13 mouse cellular contexts compared by ENCODE assay signal in genomic region chr6:128769481-128770253, GRCm38 (mm10). TPM values are rescaled to one million over a fixed set of nuclear protein-coding genes. Genes with fewer than 3 reads are reported as not detected.
DNase-seq lines count a peak whose midpoint lies in the region; ATAC-seq and TF ChIP-seq lines count a peak whose summit lies in the region.
"Had no signal": no experiment of that assay in that cellular context is flagged by ENCODE, and none has a peak within 500 bp of the region (broad histone marks: within the 10 kb centered on the region; RNA-seq: fewer than 3 reads in every experiment).

No protein-coding gene starts in this region.

- intact Hi-C loops in left cerebral cortex, postnatal 4 days (cut with DNase I), result no loop called here

- TF ChIP-seq CTCF in liver, postnatal 0 days (IDR thresholded peaks at IDR 0.05; ENCODE audit: low read depth), result no peak

- DNase-seq in liver, postnatal 0 days, result no peak
- DNase-seq in embryo, embryonic 10.5 days (ENCODE audit: low spot score), result peak; percentile 67
- DNase-seq in retina, embryonic 14.5 days (ENCODE audit: low spot score), result peak; percentile 75
- no peak for DNase-seq in layer of hippocampus, postnatal 14 days (ENCODE audit: low spot score in 2 of 2)
- no peak for DNase-seq in right cerebral cortex, postnatal 36 days (ENCODE audit: low spot score in 2 of 2)
- no peak for DNase-seq in left cerebral cortex, postnatal 4 days
- DNase-seq: adrenal gland, postnatal 25 days; cerebellum, adult 9-10 months; gastrocnemius, postnatal 14 days; layer of hippocampus, postnatal 36 days had no signal

- H3K9ac ChIP-seq in liver, postnatal 0 days (replicated peaks), result no peak overlapping the region
- H3K9ac ChIP-seq in liver, embryonic 12.5 days, result no peak overlapping the region
- no peak overlapping the region for H3K9ac ChIP-seq in embryonic facial prominence, embryonic 15.5 days

- 73% methylated on average over 10 of the region's 10 CpGs for WGBS in liver, postnatal 0 days (ENCODE audit: insufficient replicate concordance)
- WGBS in liver, embryonic 12.5 days (ENCODE audit: insufficient replicate concordance), result 75% methylated on average over 10 of the region's 10 CpGs
- WGBS in embryonic facial prominence, embryonic 15.5 days, result 68% methylated on average over 10 of the region's 10 CpGs

- no peaks in the 10 kb centered on the region for H3K9me3 ChIP-seq in liver, postnatal 0 days (ENCODE audit: low read length)
- peaks cover 9% of the 10 kb centered on the region; the same call in 1 of the 2 replicates for H3K9me3 ChIP-seq in liver, embryonic 12.5 days (replicated peaks)
- H3K9me3 ChIP-seq in embryonic facial prominence, embryonic 15.5 days (replicated peaks), result no peaks in the 10 kb centered on the region

- H3K27ac ChIP-seq in liver, postnatal 0 days (ENCODE audit: low read depth), result peak overlapping the region; percentile 64
- no peak overlapping the region for H3K27ac ChIP-seq in liver, embryonic 12.5 days
- no peak overlapping the region; the same call in 1 of the 2 replicates for H3K27ac ChIP-seq in embryonic facial prominence, embryonic 15.5 days (replicated peaks)

- no peak overlapping the region for H3K4me3 ChIP-seq in liver, postnatal 0 days (ENCODE audit: low read depth, low read length)
- H3K4me3 ChIP-seq in liver, embryonic 12.5 days, result no peak overlapping the region
- no peak overlapping the region for H3K4me3 ChIP-seq in embryonic facial prominence, embryonic 15.5 days (replicated peaks)

- H3K36me3 ChIP-seq in liver, postnatal 0 days (replicated peaks; ENCODE audit: insufficient read depth, low read length), result no peaks in the 10 kb centered on the region
- no peaks in the 10 kb centered on the region for H3K36me3 ChIP-seq in liver, embryonic 12.5 days
- no peaks in the 10 kb centered on the region for H3K36me3 ChIP-seq in embryonic facial prominence, embryonic 15.5 days

- no peaks in the 10 kb centered on the region for H3K27me3 ChIP-seq in liver, postnatal 0 days (ENCODE audit: insufficient read depth, low read length)
- H3K27me3 ChIP-seq in liver, embryonic 12.5 days (replicated peaks), result no peaks in the 10 kb centered on the region
- H3K27me3 ChIP-seq in embryonic facial prominence, embryonic 15.5 days, result no peaks in the 10 kb centered on the region

- ATAC-seq in liver, postnatal 0 days, result peak; percentile 40; the same call in 1 of the 2 replicates
- no peak for ATAC-seq in liver, embryonic 12.5 days
- ATAC-seq in embryonic facial prominence, embryonic 15.5 days (ENCODE audit: insufficient number of reproducible peaks, low FRiP score, low TSS enrichment, low read depth), result 0 out of 2 replicates have a peak, but pooled peaks have one; percentile 29

- H3K4me1 ChIP-seq in liver, postnatal 0 days (ENCODE audit: insufficient read depth), result 0 out of 2 replicates have a peak, but pooled peaks cover 7% of the 10 kb centered on the region
- peaks cover 10% of the 10 kb centered on the region; the same call in 1 of the 2 replicates for H3K4me1 ChIP-seq in liver, embryonic 12.5 days
- no peaks in the 10 kb centered on the region for H3K4me1 ChIP-seq in embryonic facial prominence, embryonic 15.5 days

- H3K4me2 ChIP-seq in liver, postnatal 0 days (ENCODE audit: low read depth, low read length), result no peak overlapping the region
- no peak overlapping the region for H3K4me2 ChIP-seq in liver, embryonic 12.5 days
- peak overlapping the region; percentile 22; the same call in 1 of the 2 replicates for H3K4me2 ChIP-seq in embryonic facial prominence, embryonic 15.5 days (replicated peaks)

- TF ChIP-seq EP300 in liver, postnatal 0 days (IDR thresholded peaks at IDR 0.05; ENCODE audit: low read depth), result no peak

RNA-seq across cellular contexts. Expression of gene Klrb1c, which starts 19.3 kb away (rescaled TPM):
- 0.64 and 1.1 TPM in 2 replicates for polyA plus RNA-seq in liver, postnatal 0 days (2015; fragmentation: Nextera tagmentation; extraction: Ambion mirVana)
- 0.10 TPM in 1 of 2 replicates, not detected in the other for polyA plus RNA-seq in liver, embryonic 12.5 days (2016; fragmentation: Nextera tagmentation; extraction: Ambion mirVana)
- polyA plus RNA-seq in embryonic facial prominence, embryonic 15.5 days (2015; fragmentation: Nextera tagmentation; extraction: Ambion mirVana), result 0.05 and 0.11 TPM in 2 replicates
- total RNA-seq in layer of hippocampus, postnatal 14 days (2021), result not detected
- not detected for total RNA-seq in left cerebral cortex, postnatal 4 days (2021)
- total RNA-seq: adrenal gland, postnatal 25 days; layer of hippocampus, postnatal 36 days had no signal

RNA-seq across cellular contexts. Expression of gene Klrb1, which starts 46.8 kb away (rescaled TPM):
- polyA plus RNA-seq in liver, postnatal 0 days (2015; fragmentation: Nextera tagmentation; extraction: Ambion mirVana), result not detected in 2 replicates
- polyA plus RNA-seq in liver, embryonic 12.5 days (2016; fragmentation: Nextera tagmentation; extraction: Ambion mirVana), result not detected in 2 replicates
- polyA plus RNA-seq in embryonic facial prominence, embryonic 15.5 days (2015; fragmentation: Nextera tagmentation; extraction: Ambion mirVana), result not detected in 2 replicates
- 1 to 10 TPM; 2.0 to 2.9 TPM for total RNA-seq in layer of hippocampus, postnatal 14 days (2021)
- 1 to 10 TPM; 3.9 to 5.0 TPM for total RNA-seq in left cerebral cortex, postnatal 4 days (2021)
- total RNA-seq: adrenal gland, postnatal 25 days; gastrocnemius, postnatal 14 days; hematopoietic stem cell, adult 5-6 weeks had no signal

RNA-seq across cellular contexts. Expression of gene Gm44511, which starts 56.4 kb away (rescaled TPM):
- polyA plus RNA-seq in liver, postnatal 0 days (2015; fragmentation: Nextera tagmentation; extraction: Ambion mirVana), result not detected in 2 replicates
- polyA plus RNA-seq in liver, embryonic 12.5 days (2016; fragmentation: Nextera tagmentation; extraction: Ambion mirVana), result not detected in 2 replicates
- not detected in 2 replicates for polyA plus RNA-seq in embryonic facial prominence, embryonic 15.5 days (2015; fragmentation: Nextera tagmentation; extraction: Ambion mirVana)
- not detected for total RNA-seq in layer of hippocampus, postnatal 14 days (2021)
- not detected for total RNA-seq in left cerebral cortex, postnatal 4 days (2021)
- total RNA-seq: adrenal gland, postnatal 25 days; gastrocnemius, postnatal 14 days; layer of hippocampus, postnatal 36 days had no signal

RNA-seq across cellular contexts. Expression of gene Klrb1b, which starts 56.5 kb away (rescaled TPM):
- 0.32 and 0.39 TPM in 2 replicates for polyA plus RNA-seq in liver, postnatal 0 days (2015; fragmentation: Nextera tagmentation; extraction: Ambion mirVana)
- not detected in 2 replicates for polyA plus RNA-seq in liver, embryonic 12.5 days (2016; fragmentation: Nextera tagmentation; extraction: Ambion mirVana)
- polyA plus RNA-seq in embryonic facial prominence, embryonic 15.5 days (2015; fragmentation: Nextera tagmentation; extraction: Ambion mirVana), result 0.34 TPM in 1 of 2 replicates, not detected in the other
- not detected for total RNA-seq in layer of hippocampus, postnatal 14 days (2021)
- total RNA-seq in left cerebral cortex, postnatal 4 days (2021), result not detected
- total RNA-seq: adrenal gland, postnatal 25 days; gastrocnemius, postnatal 14 days; layer of hippocampus, postnatal 36 days had no signal

Comparison
In these comparisons a context has a peak if more than half of its experiments do, and no peak if none do; other contexts are left out.
1. DNase-seq: peak in embryo, embryonic 10.5 days (single experiment) and retina, embryonic 14.5 days (single experiment); none in liver, postnatal 0 days (single experiment), layer of hippocampus, postnatal 14 days (0 of 2), right cerebral cortex, postnatal 36 days (0 of 2) and left cerebral cortex, postnatal 4 days (single experiment).